Comparison of ENCODE assay signal across 13 mouse cellular contexts in genomic region chr5:92495291-92495690, GRCm38 (mm10). TPM values are rescaled to one million over a fixed set of nuclear protein-coding genes. Genes with fewer than 3 reads are reported as not detected.
DNase-seq lines count a peak whose midpoint lies in the region; ATAC-seq lines count a peak whose summit lies in the region.
"Had no signal": no experiment of that assay in that cellular context is flagged by ENCODE, and none has a peak within 500 bp of the region (broad histone marks: within the 10 kb centered on the region; RNA-seq: fewer than 3 reads in every experiment).

No protein-coding gene starts in this region.

- no peak overlapping the region for H3K4me2 ChIP-seq in heart, embryonic 11.5 days

- H3K9me3 ChIP-seq in heart, embryonic 11.5 days (replicated peaks; ENCODE audit: control insufficient read depth, low read length): no peaks in the 10 kb centered on the region
- no peaks in the 10 kb centered on the region for H3K9me3 ChIP-seq in heart, embryonic 10.5 days
- H3K9me3 ChIP-seq: hindbrain, embryonic 10.5 days had no signal

- no peak overlapping the region for H3K9ac ChIP-seq in heart, embryonic 11.5 days (ENCODE audit: low read depth, low read length)

- DNase-seq in heart, embryonic 10.5 days (ENCODE audit: low spot score): no peak
- DNase-seq in lung, postnatal 10 days: peak; percentile 5
- DNase-seq in lung, postnatal 25 days (ENCODE audit: low spot score): no peak
- DNase-seq in thymus, postnatal 14 days: peak; percentile 60
- no peak for DNase-seq in ovary, adult 18-20 months (ENCODE audit: low spot score)
- DNase-seq: adrenal gland, postnatal 10 days; kidney, adult 18-20 months; layer of hippocampus, adult 9-11 months; right cerebral cortex, postnatal 25 days had no signal

- 37% methylated on average over 4 of the region's 4 CpGs for WGBS in heart, embryonic 11.5 days (ENCODE audit: insufficient replicate concordance)
- 33% methylated on average over 4 of the region's 4 CpGs for WGBS in heart, embryonic 10.5 days

- no peaks in the 10 kb centered on the region for H3K27me3 ChIP-seq in heart, embryonic 11.5 days (ENCODE audit: control insufficient read depth, insufficient read depth, low read length)
- H3K27me3 ChIP-seq in heart, embryonic 10.5 days (ENCODE audit: insufficient read depth, poor library complexity, severe bottlenecking): no peaks in the 10 kb centered on the region

- no peak for ATAC-seq in heart, embryonic 11.5 days (replicated peaks; ENCODE audit: insufficient number of reproducible peaks, low FRiP score, low TSS enrichment)

- no peaks in the 10 kb centered on the region for H3K36me3 ChIP-seq in heart, embryonic 11.5 days (ENCODE audit: control insufficient read depth, insufficient read depth, low read length)
- H3K36me3 ChIP-seq in heart, embryonic 10.5 days: no peaks in the 10 kb centered on the region
- H3K36me3 ChIP-seq: hindbrain, embryonic 10.5 days had no signal

- peaks cover 43% of the 10 kb centered on the region for H3K4me1 ChIP-seq in heart, embryonic 11.5 days (ENCODE audit: control insufficient read depth, insufficient read depth, low read length)
- H3K4me1 ChIP-seq in heart, embryonic 10.5 days: peaks cover 46% of the 10 kb centered on the region
- H3K4me1 ChIP-seq in brown adipose tissue, adult 24 weeks (ENCODE audit: control insufficient read depth, insufficient read depth, insufficient read length, low read length): peaks cover 35% of the 10 kb centered on the region

- H3K4me3 ChIP-seq in heart, embryonic 11.5 days (ENCODE audit: low read depth, low read length): no peak overlapping the region
- H3K4me3 ChIP-seq in heart, embryonic 10.5 days: no peak overlapping the region
- H3K4me3 ChIP-seq in brown adipose tissue, adult 24 weeks (ENCODE audit: insufficient read depth, low read depth, low read length): no peak overlapping the region
- H3K4me3 ChIP-seq: hindbrain, embryonic 10.5 days had no signal

- peak overlapping the region; percentile 15; the same call in 1 of the 2 replicates for H3K27ac ChIP-seq in heart, embryonic 11.5 days (ENCODE audit: low read depth, low read length)
- no peak overlapping the region for H3K27ac ChIP-seq in heart, embryonic 10.5 days
- peak overlapping the region; percentile 40 for H3K27ac ChIP-seq in brown adipose tissue, adult 24 weeks (replicated peaks; ENCODE audit: low read depth, low read length)
- H3K27ac ChIP-seq: hindbrain, embryonic 10.5 days had no signal

RNA-seq across cellular contexts. Expression of gene Scarb2, which starts 11.3 kb away (rescaled TPM):
- 11.8 and 12.0 TPM in 2 replicates for polyA plus RNA-seq in heart, embryonic 11.5 days (2014; fragmentation: Nextera tagmentation; extraction: Ambion mirVana)
- polyA plus RNA-seq in heart, embryonic 10.5 days (2016; fragmentation: Nextera tagmentation; extraction: Ambion mirVana): 8.3 and 12.1 TPM in 2 replicates
- 50.9 and 52.2 TPM in 2 replicates for polyA plus RNA-seq in brown adipose tissue, adult 24 weeks (2012; ENCODE audit: insufficient read depth, insufficient read length, missing spikeins)

RNA-seq across cellular contexts. Expression of gene Fam47e, which starts 59.6 kb away (rescaled TPM):
- polyA plus RNA-seq in heart, embryonic 11.5 days (2014; fragmentation: Nextera tagmentation; extraction: Ambion mirVana): not detected in 2 replicates
- not detected in 2 replicates for polyA plus RNA-seq in heart, embryonic 10.5 days (2016; fragmentation: Nextera tagmentation; extraction: Ambion mirVana)
- not detected in 2 replicates for polyA plus RNA-seq in brown adipose tissue, adult 24 weeks (2012; ENCODE audit: insufficient read depth, insufficient read length, missing spikeins)
- polyA plus RNA-seq: limb, embryonic 11.5 days had no signal

Comparison
In these comparisons a context has a peak if more than half of its experiments do, and no peak if none do; other contexts are left out.
1. DNase-seq: peak in lung, postnatal 10 days (single experiment) and thymus, postnatal 14 days (single experiment); none in heart, embryonic 10.5 days (single experiment), lung, postnatal 25 days (single experiment) and ovary, adult 18-20 months (single experiment).